Comparison of ENCODE assay signal across 19 mouse cellular contexts in the genomic region with DNA sequence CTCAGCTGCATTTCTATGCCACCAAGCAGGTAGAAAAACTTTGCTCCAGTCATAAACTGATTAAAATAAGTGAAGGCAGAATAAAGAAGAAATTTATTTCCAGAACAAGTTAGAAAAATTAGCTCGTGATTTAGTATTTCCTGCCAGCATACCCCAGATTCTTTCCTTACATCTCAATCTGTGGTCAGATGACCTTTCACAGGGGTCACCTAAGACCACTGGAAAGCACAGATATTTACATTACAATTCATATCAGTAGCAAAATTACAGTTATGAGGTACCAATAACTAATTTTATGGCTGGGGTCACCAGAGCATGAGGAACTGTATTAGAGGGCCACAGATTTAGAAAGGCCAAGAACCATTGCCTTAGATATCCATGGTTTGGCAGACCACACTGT. TPM values are rescaled to one million over a fixed set of nuclear protein-coding genes. Genes with fewer than 3 reads are reported as not detected.
DNase-seq lines count a peak whose midpoint lies in the region; ATAC-seq and TF ChIP-seq lines count a peak whose summit lies in the region.
"Had no signal": no experiment of that assay in that cellular context is flagged by ENCODE, and none has a peak within 500 bp of the region (broad histone marks: within the 10 kb centered on the region; RNA-seq: fewer than 3 reads in every experiment).

No protein-coding gene starts in this region.

- no peaks in the 10 kb centered on the region for H3K4me1 ChIP-seq in kidney, postnatal 0 days (replicated peaks; ENCODE audit: insufficient read depth, low read length)
- peaks cover 8% of the 10 kb centered on the region for H3K4me1 ChIP-seq in midbrain, embryonic 11.5 days (ENCODE audit: control insufficient read depth, insufficient read depth, low read length)
- H3K4me1 ChIP-seq in midbrain, embryonic 15.5 days: peaks cover 7% of the 10 kb centered on the region; the same call in 1 of the 2 replicates

- no peaks in the 10 kb centered on the region for H3K36me3 ChIP-seq in kidney, postnatal 0 days (ENCODE audit: insufficient read depth, low read length)
- no peaks in the 10 kb centered on the region for H3K36me3 ChIP-seq in midbrain, embryonic 11.5 days (ENCODE audit: control insufficient read depth, insufficient read depth, low read length)
- no peaks in the 10 kb centered on the region for H3K36me3 ChIP-seq in midbrain, embryonic 15.5 days (replicated peaks)
- H3K36me3 ChIP-seq: G1E had no signal

- no peaks in the 10 kb centered on the region for H3K9me3 ChIP-seq in kidney, postnatal 0 days (replicated peaks; ENCODE audit: low read length)
- no peaks in the 10 kb centered on the region for H3K9me3 ChIP-seq in midbrain, embryonic 11.5 days (ENCODE audit: control insufficient read depth, low read length)
- H3K9me3 ChIP-seq in midbrain, embryonic 15.5 days: no peaks in the 10 kb centered on the region
- H3K9me3 ChIP-seq: G1E had no signal

- DNase-seq in kidney, postnatal 0 days (ENCODE audit: low spot score): peak; percentile 54
- no peak for DNase-seq in kidney, postnatal 14 days
- DNase-seq in midbrain, embryonic 11.5 days (ENCODE audit: low spot score, missing footprints): peak; percentile 56
- DNase-seq: adrenal gland, adult 2 months; adrenal gland, adult 8-10 months; adrenal gland, postnatal 10 days; adrenal gland, postnatal 14 days; adrenal gland, postnatal 25 days; adrenal gland, postnatal 36 days; B cell, adult 2 months; cerebellum, adult 11 months; cerebellum, adult 11-12 months; cerebellum, adult 18-20 months had no signal

- ATAC-seq in kidney, postnatal 0 days (replicated peaks; ENCODE audit: low FRiP score, low read depth): no peak
- no peak for ATAC-seq in midbrain, embryonic 11.5 days (ENCODE audit: low FRiP score)
- ATAC-seq in midbrain, embryonic 15.5 days (replicated peaks): no peak
- ATAC-seq: activated CD4-positive, CD25-positive, alpha-beta regulatory T cell, adult 4 months; CD4-positive, CD25-positive, alpha-beta regulatory T cell, adult 4 months; Patski had no signal

- no peak overlapping the region for H3K9ac ChIP-seq in kidney, postnatal 0 days (ENCODE audit: low read depth, low read length)
- no peak overlapping the region for H3K9ac ChIP-seq in midbrain, embryonic 11.5 days (ENCODE audit: low read length)
- no peak overlapping the region for H3K9ac ChIP-seq in midbrain, embryonic 15.5 days

- 41% methylated on average over 1 of the region's 1 CpGs for WGBS in kidney, postnatal 0 days
- 74% methylated on average over 1 of the region's 1 CpGs for WGBS in midbrain, embryonic 11.5 days
- 89% methylated on average over 1 of the region's 1 CpGs for WGBS in midbrain, embryonic 15.5 days

- no peak overlapping the region for H3K4me2 ChIP-seq in kidney, postnatal 0 days (ENCODE audit: low read length)
- H3K4me2 ChIP-seq in midbrain, embryonic 11.5 days: no peak overlapping the region
- H3K4me2 ChIP-seq in midbrain, embryonic 15.5 days: no peak overlapping the region

- TF ChIP-seq CTCF in kidney, postnatal 0 days (IDR thresholded peaks at IDR 0.05; ENCODE audit: low read depth): no peak

- no peak overlapping the region for H3K27ac ChIP-seq in kidney, postnatal 0 days
- H3K27ac ChIP-seq in midbrain, embryonic 11.5 days (ENCODE audit: low read depth, low read length): no peak overlapping the region
- H3K27ac ChIP-seq in midbrain, embryonic 15.5 days: no peak overlapping the region

- H3K27me3 ChIP-seq in kidney, postnatal 0 days (ENCODE audit: insufficient read depth, low read length): no peaks in the 10 kb centered on the region
- H3K27me3 ChIP-seq in midbrain, embryonic 11.5 days (ENCODE audit: control insufficient read depth, insufficient read depth, low read length): no peaks in the 10 kb centered on the region
- H3K27me3 ChIP-seq in midbrain, embryonic 15.5 days (replicated peaks): no peaks in the 10 kb centered on the region
- H3K27me3 ChIP-seq: CH12.LX had no signal

- H3K4me3 ChIP-seq in kidney, postnatal 0 days (replicated peaks; ENCODE audit: low read depth, low read length): no peak overlapping the region
- H3K4me3 ChIP-seq in midbrain, embryonic 11.5 days (ENCODE audit: low read depth, low read length): no peak overlapping the region
- H3K4me3 ChIP-seq in midbrain, embryonic 15.5 days: no peak overlapping the region

RNA-seq across cellular contexts. Expression of gene Plekhg1, which starts 15.5 kb away (rescaled TPM):
- 7.9 and 8.9 TPM in 2 replicates for polyA plus RNA-seq in kidney, postnatal 0 days (2015; fragmentation: Nextera tagmentation; extraction: Ambion mirVana)
- polyA plus RNA-seq in midbrain, embryonic 11.5 days (2014; fragmentation: Nextera tagmentation; extraction: Ambion mirVana): 16.4 and 16.8 TPM in 2 replicates
- polyA plus RNA-seq in midbrain, embryonic 15.5 days (2015; fragmentation: Nextera tagmentation; extraction: Ambion mirVana): 8.0 and 8.6 TPM in 2 replicates
